Mouse (Mus musculus): ENCODE data around the gene Gm20865.
"Not testable (repeated sequence)": the region's sequence is repeated elsewhere in the genome, so short reads cannot be mapped to it uniquely, and the experiment has no call there.

The Gm20865 gene

DNA sequence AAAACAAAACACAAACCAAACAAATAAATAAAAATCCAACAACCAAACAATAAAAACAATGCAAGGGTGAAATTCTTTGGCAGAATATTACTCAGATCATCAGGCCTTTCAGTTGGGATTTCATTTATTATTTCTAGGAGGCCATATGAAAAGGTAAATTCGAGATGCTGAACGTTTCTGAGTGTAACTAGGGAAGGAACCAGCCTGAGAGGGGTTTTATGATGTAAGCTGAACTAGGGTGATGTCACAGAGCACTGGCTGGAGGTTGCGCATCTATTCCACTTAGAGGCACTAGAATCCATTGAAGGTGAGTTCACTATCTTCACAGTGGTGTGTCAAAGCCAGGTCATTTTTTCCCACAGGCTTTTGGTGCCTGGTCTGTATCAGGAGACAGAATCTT is at the start of gene Gm20865:
Gene Gm20865, plus strand, starts transcription at position 301 of the 400 bp plus-strand sequence.
- not testable (repeated sequence) for DNase-seq

Data from retina, postnatal 1 day (tissue).